8 mouse cellular contexts compared by ENCODE assay signal in genomic region chr2:163586384-163587261, GRCm38 (mm10). TPM values are rescaled to one million over a fixed set of nuclear protein-coding genes. Genes with fewer than 3 reads are reported as not detected.
DNase-seq lines count a peak whose midpoint lies in the region; ATAC-seq lines count a peak whose summit lies in the region.

No protein-coding gene starts in this region.

- H3K9ac ChIP-seq in neural tube, embryonic 15.5 days (replicated peaks) = no peak overlapping the region

- no peaks in the 10 kb centered on the region for H3K9me3 ChIP-seq in neural tube, embryonic 15.5 days (replicated peaks)

- H3K4me2 ChIP-seq in neural tube, embryonic 15.5 days = no peak overlapping the region

- ATAC-seq in neural tube, embryonic 15.5 days (ENCODE audit: low FRiP score) = no peak
- peak; percentile 44 for ATAC-seq in granulocyte monocyte progenitor cell, adult 5-6 weeks (replicated peaks; ENCODE audit: poor library complexity, severe bottlenecking)
- peak; percentile 53; the same call in 1 of the 2 replicates for ATAC-seq in megakaryocyte-erythroid progenitor cell, adult 5-6 weeks (replicated peaks; ENCODE audit: low FRiP score, low TSS enrichment, poor library complexity, severe bottlenecking)

- no peaks in the 10 kb centered on the region for H3K27me3 ChIP-seq in neural tube, embryonic 15.5 days (replicated peaks)

- 49% methylated on average over 19 of the region's 19 CpGs for WGBS in neural tube, embryonic 15.5 days

- peak; percentile 32 to 70 for DNase-seq in cerebellum, postnatal 14 days
- DNase-seq in cerebellum, adult 18-20 months = no peak
- DNase-seq in neural tube, embryonic 10.5 days (ENCODE audit: extremely low spot score, low spot score) = peak; percentile 67
- peak; percentile 82 for DNase-seq in thymus, postnatal 4 days
- DNase-seq in frontal cortex, adult 2 months (ENCODE audit: extremely low spot score in 1 of 2, low spot score in 1 of 2) = no peak

- no peak overlapping the region for H3K4me3 ChIP-seq in neural tube, embryonic 15.5 days (replicated peaks)

- H3K4me1 ChIP-seq in neural tube, embryonic 15.5 days = 0 out of 2 replicates have a peak, but pooled peaks cover 4% of the 10 kb centered on the region

- no peak overlapping the region for H3K27ac ChIP-seq in neural tube, embryonic 15.5 days (replicated peaks)

- H3K36me3 ChIP-seq in neural tube, embryonic 15.5 days = no peaks in the 10 kb centered on the region

RNA-seq across cellular contexts. Expression of gene Ttpal, which starts 15.5 kb away (rescaled TPM):
- polyA plus RNA-seq in neural tube, embryonic 15.5 days (2015; fragmentation: Nextera tagmentation; extraction: Ambion mirVana) = 37.5 and 39.1 TPM in 2 replicates
- 21.1 and 21.8 TPM in 2 replicates for total RNA-seq in granulocyte monocyte progenitor cell, adult 5-6 weeks (2014; fragmentation: Nextera tagmentation)
- total RNA-seq in granulocyte monocyte progenitor cell, adult 5-6 weeks (2017) = 12.7 and 13.3 TPM in 2 replicates
- 15.6 and 27.3 TPM in 2 replicates for total RNA-seq in megakaryocyte-erythroid progenitor cell, adult 5-6 weeks (2014; fragmentation: Nextera tagmentation)
- 9.0 and 10.9 TPM in 2 replicates for total RNA-seq in megakaryocyte-erythroid progenitor cell, adult 5-6 weeks (2017)
- polyA plus RNA-seq in frontal cortex, adult 2 months (2012; rRNA removed) = 44.2 and 47.2 TPM in 2 replicates

RNA-seq across cellular contexts. Expression of gene Serinc3, which starts 58.3 kb away (rescaled TPM):
- polyA plus RNA-seq in neural tube, embryonic 15.5 days (2015; fragmentation: Nextera tagmentation; extraction: Ambion mirVana) = 33.6 and 41.2 TPM in 2 replicates
- total RNA-seq in granulocyte monocyte progenitor cell, adult 5-6 weeks (2014; fragmentation: Nextera tagmentation) = 505 and 572 TPM in 2 replicates
- 503 and 505 TPM in 2 replicates for total RNA-seq in granulocyte monocyte progenitor cell, adult 5-6 weeks (2017)
- 438 and 460 TPM in 2 replicates for total RNA-seq in megakaryocyte-erythroid progenitor cell, adult 5-6 weeks (2014; fragmentation: Nextera tagmentation)
- total RNA-seq in megakaryocyte-erythroid progenitor cell, adult 5-6 weeks (2017) = 469 and 531 TPM in 2 replicates
- polyA plus RNA-seq in frontal cortex, adult 2 months (2012; rRNA removed) = 167 and 199 TPM in 2 replicates

Comparison
In these comparisons a context has a peak if more than half of its experiments do, and no peak if none do; other contexts are left out.
1. DNase-seq: peak in cerebellum, postnatal 14 days (2 of 2), neural tube, embryonic 10.5 days (single experiment) and thymus, postnatal 4 days (single experiment); none in cerebellum, adult 18-20 months (0 of 2) and frontal cortex, adult 2 months (0 of 2).